Mouse (Mus musculus) stomach, postnatal 0 days (tissue): ENCODE measurements around the gene Prkab2. TPM values are rescaled to one million over a fixed set of nuclear protein-coding genes. Genes with fewer than 3 reads are reported as not detected.

Experiments used
- ATAC-seq: fragments of 200-750 bp; cut with Nextera tagmentation; 2 replicates; pipeline ENCODE4 v1.8.0; 2017; ENCODE audit not compliant: low FRiP score, low TSS enrichment
- DNase-seq: peaks from one replicate; pipeline ENCODE4 v3.0.0-alpha.2; 2016; ENCODE audit warnings: low spot score
- H3K27ac ChIP-seq: fragments of 300-500 bp; sonication (generic); replicated peaks from 2 replicates; pipeline ENCODE4 v1.5.1; 2014; ENCODE audit warnings: mild to moderate bottlenecking, control low read depth
- H3K27me3 ChIP-seq: fragments of 300-500 bp; sonication (generic); 2 replicates; pipeline ENCODE4 v1.6.1; 2014; ENCODE audit warnings: low read length; ENCODE audit not compliant: control insufficient read depth, insufficient read depth
- H3K36me3 ChIP-seq: fragments of 300-500 bp; sonication (generic); 2 replicates; pipeline ENCODE4 v1.6.1; 2014; ENCODE audit warnings: low read length, mixed read lengths; ENCODE audit not compliant: control insufficient read depth, insufficient read depth
- H3K4me1 ChIP-seq: fragments of 300-500 bp; sonication (generic); replicated peaks from 2 replicates; pipeline ENCODE4 v1.6.1; 2014; ENCODE audit warnings: antibody characterized with exemption; ENCODE audit not compliant: control insufficient read depth, insufficient read depth
- H3K4me2 ChIP-seq: fragments of 300-500 bp; sonication (generic); replicated peaks from 2 replicates; pipeline ENCODE4 v1.6.1; 2014; ENCODE audit warnings: low read depth, mild to moderate bottlenecking, control low read depth, moderate library complexity
- H3K4me3 ChIP-seq: fragments of 300-500 bp; sonication (generic); 2 replicates; pipeline ENCODE4 v1.5.1; 2014; ENCODE audit warnings: low read depth, low read length, control low read depth
- H3K9ac ChIP-seq: fragments of 300-500 bp; sonication (generic); 2 replicates; pipeline ENCODE4 v1.6.1; 2014; ENCODE audit warnings: mild to moderate bottlenecking, low read length, control low read depth, mixed read lengths
- H3K9me3 ChIP-seq: fragments of 300-500 bp; sonication (generic); 2 replicates; pipeline ENCODE4 v1.6.1; 2016; ENCODE audit warnings: low read length; ENCODE audit not compliant: control insufficient read depth
- CTCF ChIP-seq: IDR thresholded peaks from 2 replicates; pipeline ENCODE4 v1.5.1; 2016; ENCODE audit warnings: antibody characterized with exemption, low read depth, mild to moderate bottlenecking, moderate library complexity
- EP300 ChIP-seq: optimal IDR thresholded peaks from 2 replicates; pipeline ENCODE3; 2016; ENCODE audit warnings: antibody characterized with exemption
- WGBS: fragments of 180-500 bp; shearing (Covaris S2); extraction: QIAGEN DNeasy Blood & Tissue Kit; methylation state at CpG from one replicate; pipeline ENCODE4 v1.1.7; 2014; 5-methylcytosine and 5-hydroxymethylcytosine counted together
- polyA plus RNA-seq: library from polyadenylated mRNA; unstranded; fragments of >200 nt; fragmentation: Nextera tagmentation; extraction: Ambion mirVana; gene quantifications from 2 replicates; pipeline ENCODE4 v1.2.1, GENCODE M21; 2015

The Prkab2 gene
- polyA plus RNA-seq, 1 experiment from 2014 or later: 4.8 TPM

DNA sequence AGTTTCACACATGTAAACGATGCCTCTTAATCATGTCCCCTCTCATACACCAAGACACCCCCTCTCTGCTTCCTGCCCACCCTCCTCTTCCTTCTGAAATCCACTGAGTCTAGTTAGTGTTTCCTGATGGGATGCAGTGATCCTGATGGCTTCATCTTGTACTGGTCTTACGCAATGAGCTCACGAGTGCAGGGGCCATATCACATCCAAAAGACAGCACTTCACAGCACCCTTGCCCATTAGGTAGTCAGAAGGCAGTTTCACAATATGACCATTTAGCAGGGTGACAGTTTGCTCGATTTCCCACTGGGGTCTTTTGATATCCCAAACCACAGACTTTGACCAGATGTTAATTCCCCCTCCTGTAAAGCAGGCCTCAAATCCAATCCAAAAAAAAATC lies 42.1 kb upstream of the Prkab2 start:
- 81% methylated on average over 4 of the region's 4 CpGs for WGBS
- H3K4me3 ChIP-seq: no peak overlapping the region
- no peak overlapping the region for H3K4me2 ChIP-seq
- no peaks in the 10 kb centered on the region for H3K4me1 ChIP-seq
- ATAC-seq (no peak), DNase-seq (no peak)
- H3K27ac ChIP-seq: no peak overlapping the region
- no peak for TF ChIP-seq EP300
- no peak for TF ChIP-seq CTCF
- no peaks in the 10 kb centered on the region for H3K27me3 ChIP-seq
- no peaks in the 10 kb centered on the region for H3K36me3 ChIP-seq
- H3K9ac ChIP-seq: no peak overlapping the region
- H3K9me3 ChIP-seq: no peaks in the 10 kb centered on the region

DNA sequence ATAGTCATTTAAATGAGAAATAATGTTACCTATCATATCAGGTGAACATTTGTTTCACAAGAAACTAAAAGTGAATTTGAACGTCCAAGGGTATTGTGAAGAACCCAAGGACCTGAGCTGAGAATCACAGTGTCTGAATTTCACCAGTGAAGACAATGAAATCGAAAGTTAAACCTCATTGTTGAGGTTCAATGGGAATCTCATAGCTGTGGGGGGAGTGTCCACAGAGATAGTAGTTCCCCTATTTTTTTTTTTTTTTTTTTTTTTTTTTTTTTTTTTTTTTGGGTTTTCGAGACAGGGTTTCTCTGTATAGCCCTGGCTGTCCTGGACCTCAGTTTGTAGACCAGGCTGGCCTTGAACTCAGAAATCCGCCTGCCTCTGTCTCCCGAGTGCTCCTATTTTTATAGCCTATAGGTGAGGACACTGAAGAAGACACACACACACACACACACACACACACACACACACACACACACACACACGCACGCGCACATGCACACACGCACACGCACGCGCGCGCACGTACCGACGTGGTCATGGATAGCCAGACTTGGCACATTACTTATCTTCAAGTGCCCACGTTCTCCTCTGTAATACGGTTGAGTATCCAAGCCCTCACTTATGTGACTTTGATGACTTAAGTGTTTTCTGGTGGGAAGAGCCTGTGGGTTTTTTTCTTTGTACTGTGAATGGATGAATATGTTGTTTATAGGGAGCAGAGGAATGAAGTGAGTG lies 40.7 kb upstream of the Prkab2 start:
- 89% methylated on average over 18 of the region's 19 CpGs for WGBS

DNA sequence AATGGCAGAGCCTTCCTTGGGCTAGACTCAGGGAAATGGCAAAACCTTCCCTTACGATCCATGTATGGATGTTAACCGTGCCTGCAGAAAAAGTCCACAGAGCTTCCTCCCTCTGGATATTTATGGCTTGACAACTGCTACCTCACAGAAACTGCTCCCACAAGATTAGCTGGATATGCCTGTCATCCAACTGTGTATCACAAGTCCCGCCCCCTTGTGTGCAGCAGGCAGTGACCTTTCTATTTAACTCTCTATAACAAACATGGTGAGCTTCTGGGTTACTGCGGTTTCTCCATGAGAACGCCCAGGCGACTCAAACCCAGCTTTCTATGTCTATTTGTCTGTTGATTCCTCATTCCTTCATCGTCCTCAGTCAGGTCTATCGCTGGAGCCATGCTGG lies 40.1 kb upstream of the Prkab2 start:
- 60% methylated on average over 8 of the region's 8 CpGs for WGBS
- ATAC-seq (peak; percentile 88), DNase-seq (peak; percentile 55)
- Histone ChIP-seq H3K9me3 (no peaks in the 10 kb centered on the region), H3K4me1 (no peaks in the 10 kb centered on the region), H3K27me3 (no peaks in the 10 kb centered on the region), H3K4me3 (no peak overlapping the region), H3K9ac (no peak overlapping the region), H3K4me2 (no peak overlapping the region), H3K27ac (0 out of 2 replicates have a peak overlapping the region, but pooled peaks have one; percentile 30), H3K36me3 (no peaks in the 10 kb centered on the region)
- TF ChIP-seq CTCF (peak; percentile 11; the same call in 1 of the 2 replicates), EP300 (no peak)

More for the DNA sequence above, 40.7 kb upstream of the Prkab2 start:
- Histone ChIP-seq H3K27me3 (no peaks in the 10 kb centered on the region), H3K4me1 (no peaks in the 10 kb centered on the region), H3K27ac (0 out of 2 replicates have a peak overlapping the region, but pooled peaks have one; percentile 30), H3K4me2 (no peak overlapping the region), H3K9me3 (no peaks in the 10 kb centered on the region), H3K4me3 (no peak overlapping the region), H3K9ac (no peak overlapping the region), H3K36me3 (no peaks in the 10 kb centered on the region)
- TF ChIP-seq EP300: no peak
- TF ChIP-seq CTCF: no peak
- ATAC-seq (no peak), DNase-seq (no peak)

DNA sequence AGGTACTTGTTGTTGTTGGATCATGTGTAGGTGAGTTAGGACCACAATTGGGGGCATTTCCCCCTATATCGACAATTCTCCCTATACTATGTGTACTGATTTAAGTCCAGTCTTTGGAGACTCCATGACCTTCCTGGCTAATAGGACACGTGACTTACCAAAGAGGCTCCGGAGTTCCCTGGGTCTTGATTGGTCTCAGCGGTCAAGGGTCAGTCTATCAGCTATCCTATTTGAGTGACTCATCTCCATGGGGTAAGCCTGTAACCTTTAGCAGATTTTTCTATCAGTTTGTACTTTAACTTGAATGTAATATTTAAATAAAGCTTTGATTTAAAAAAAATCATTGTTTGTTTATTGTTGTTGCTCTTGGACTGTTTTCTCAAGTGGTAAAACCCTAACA lies 37.3 kb upstream of the Prkab2 start:
- DNase-seq (no peak), ATAC-seq (0 out of 2 replicates have a peak, but pooled peaks have one; percentile 56)
- H3K27ac ChIP-seq: no peak overlapping the region
- H3K4me2 ChIP-seq: no peak overlapping the region
- H3K9me3 ChIP-seq: no peaks in the 10 kb centered on the region
- H3K4me3 ChIP-seq: no peak overlapping the region
- H3K27me3 ChIP-seq: no peaks in the 10 kb centered on the region
- WGBS: 87% methylated on average over 4 of the region's 4 CpGs
- no peaks in the 10 kb centered on the region for H3K4me1 ChIP-seq
- no peak overlapping the region for H3K9ac ChIP-seq
- no peaks in the 10 kb centered on the region for H3K36me3 ChIP-seq
- TF ChIP-seq EP300 (no peak), CTCF (no peak)

DNA sequence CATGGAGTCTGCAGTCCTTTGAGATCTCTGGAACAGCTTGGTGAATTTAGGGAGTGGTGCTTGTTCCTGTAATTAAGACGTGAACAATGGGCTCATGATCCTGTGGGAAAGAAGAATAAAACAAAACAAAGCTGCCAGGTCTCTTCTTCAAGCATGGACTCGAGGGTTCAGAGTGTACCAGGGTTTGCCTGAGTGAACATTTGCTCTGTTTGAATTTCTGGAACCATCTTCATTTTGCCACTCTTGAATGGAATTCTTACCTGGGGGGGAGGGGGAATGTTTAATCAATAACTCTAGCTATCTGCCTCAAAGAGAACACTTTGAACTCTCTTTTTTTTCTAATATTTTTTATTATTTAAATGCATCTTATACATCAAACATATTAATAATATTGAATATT lies 33.4 kb upstream of the Prkab2 start:
- no peaks in the 10 kb centered on the region for H3K27me3 ChIP-seq
- no peak overlapping the region for H3K4me2 ChIP-seq
- 0 out of 2 replicates have a peak, but pooled peaks cover 2% of the 10 kb centered on the region for H3K4me1 ChIP-seq
- WGBS: 48% methylated on average over 2 of the region's 2 CpGs
- no peaks in the 10 kb centered on the region for H3K36me3 ChIP-seq
- TF ChIP-seq CTCF (no peak), EP300 (no peak)
- H3K9me3 ChIP-seq: no peaks in the 10 kb centered on the region
- no peak overlapping the region for H3K4me3 ChIP-seq
- no peak for DNase-seq
- no peak overlapping the region for H3K27ac ChIP-seq
- H3K9ac ChIP-seq: no peak overlapping the region
- ATAC-seq: no peak

DNA sequence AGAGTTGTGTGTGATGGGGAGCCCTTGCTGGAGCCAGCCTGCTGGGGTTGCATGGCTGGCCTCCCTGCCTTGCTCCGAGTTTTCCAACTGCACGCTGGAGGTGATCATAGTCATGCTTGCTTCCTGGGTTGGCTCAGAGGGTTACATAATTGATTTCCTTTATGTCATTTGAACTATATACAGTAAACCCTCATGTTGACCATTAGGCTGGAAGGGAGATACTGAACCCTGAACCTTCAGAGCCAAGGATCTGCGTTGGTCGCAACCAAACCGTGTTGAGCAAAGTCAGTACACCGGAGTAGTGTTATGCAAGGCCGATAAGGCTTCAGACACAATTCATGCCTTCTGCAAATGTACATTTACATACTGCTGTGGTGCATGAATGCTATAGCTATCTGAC lies 30.1 kb upstream of the Prkab2 start:
- peak overlapping the region; percentile 46 for H3K4me3 ChIP-seq
- 0 out of 2 replicates have a peak, but pooled peaks cover 2% of the 10 kb centered on the region for H3K4me1 ChIP-seq
- H3K9ac ChIP-seq: no peak overlapping the region
- TF ChIP-seq EP300 (no peak), CTCF (no peak)
- 57% methylated on average over 7 of the region's 7 CpGs for WGBS
- H3K27me3 ChIP-seq: no peaks in the 10 kb centered on the region
- DNase-seq (no peak), ATAC-seq (peak; percentile 81)
- no peaks in the 10 kb centered on the region for H3K36me3 ChIP-seq
- H3K27ac ChIP-seq: peak overlapping the region; percentile 63
- H3K4me2 ChIP-seq: peak overlapping the region; percentile 54
- no peaks in the 10 kb centered on the region for H3K9me3 ChIP-seq
